Mouse (Mus musculus) small intestine, adult 2 months (tissue): ENCODE measurements around the gene Gm10401. TPM values are rescaled to one million over a fixed set of nuclear protein-coding genes. Genes with fewer than 3 reads are reported as not detected.
"Not testable (repeated sequence)": the region's sequence is repeated elsewhere in the genome, so short reads cannot be mapped to it uniquely, and the experiment has no call there.

Experiments used
- H3K27ac ChIP-seq: fragments of 200-500 bp; 2 replicates; pipeline ENCODE4 v1.5.1; 2012; ENCODE audit warnings: low read depth, low read length, control low read depth, inconsistent platforms; ENCODE audit not compliant: insufficient read depth
- H3K27me3 ChIP-seq: fragments of 200-500 bp; 2 replicates; pipeline ENCODE4 v1.6.1; 2012; ENCODE audit warnings: mild to moderate bottlenecking, moderate library complexity, low read length, inconsistent platforms; ENCODE audit not compliant: control insufficient read depth, insufficient read depth
- H3K36me3 ChIP-seq: fragments of 200-500 bp; 2 replicates; pipeline ENCODE4 v1.6.1; 2012; ENCODE audit warnings: mild to moderate bottlenecking, low read length, control low read depth, inconsistent platforms; ENCODE audit not compliant: control insufficient read depth, insufficient read depth
- H3K4me1 ChIP-seq: fragments of 200-500 bp; 2 replicates; pipeline ENCODE4 v1.6.1; 2012; ENCODE audit warnings: low read length, inconsistent platforms, mixed read lengths; ENCODE audit not compliant: control insufficient read depth, insufficient read depth, insufficient read length
- H3K4me3 ChIP-seq: fragments of 200-500 bp; 2 replicates; pipeline ENCODE4 v1.5.1; 2012; ENCODE audit warnings: low read depth, mild to moderate bottlenecking, control low read depth, inconsistent platforms, low read length, moderate library complexity
- CTCF ChIP-seq: fragments of 200-500 bp; IDR thresholded peaks from 2 replicates; pipeline ENCODE4 v1.5.1; 2012; ENCODE audit warnings: low read depth, mild to moderate bottlenecking, control low read depth, inconsistent platforms, low read length, moderate library complexity, mixed read lengths; ENCODE audit not compliant: insufficient replicate concordance, insufficient read length; ENCODE audit errors: extremely low read depth
- POLR2A ChIP-seq: fragments of 200-500 bp; IDR thresholded peaks from 2 replicates; pipeline ENCODE4 v1.6.1; 2012; ENCODE audit warnings: low read depth, mild to moderate bottlenecking, control low read depth, inconsistent platforms, low read length, moderate library complexity
- WGBS: fragments of 180-500 bp; shearing (Covaris S2); methylation state at CpG from one replicate; pipeline ENCODE4 v1.1.7; 2018; 5-methylcytosine and 5-hydroxymethylcytosine counted together
- polyA plus RNA-seq: library from polyadenylated mRNA; depleted of rRNA; stranded (reverse); fragments of >200 nt; gene quantifications from 2 replicates; pipeline ENCODE4 v1.2.3, GENCODE M21; 2012

Gm10401 gene
- polyA plus RNA-seq, 1 experiment, result not detected

DNA sequence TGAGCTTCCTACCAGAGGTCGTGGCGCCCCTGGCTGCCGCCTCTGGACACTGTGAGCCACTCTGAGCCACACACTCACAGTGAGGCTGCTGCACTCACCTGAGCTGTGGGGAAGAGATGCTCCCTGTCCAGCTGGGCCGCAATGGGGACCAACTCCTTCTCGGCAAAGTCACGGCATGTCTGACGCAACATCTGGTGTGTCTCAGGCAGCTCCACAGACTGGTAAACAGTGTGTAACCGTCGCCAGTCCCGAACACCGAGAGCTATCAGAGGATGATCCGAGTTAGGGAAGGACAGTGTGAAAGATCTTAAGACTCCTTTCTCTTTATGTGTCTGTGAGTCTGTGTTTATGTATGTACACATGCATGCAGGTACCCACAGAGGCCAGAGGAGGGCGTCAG is 19.4 kb upstream of the Gm10401 start:
- no peak for TF ChIP-seq POLR2A
- TF ChIP-seq CTCF, result no peak
- Histone ChIP-seq H3K27ac (no peak overlapping the region), H3K36me3 (peaks cover 8% of the 10 kb centered on the region; the same call in 1 of the 2 replicates), H3K27me3 (no peaks in the 10 kb centered on the region), H3K4me3 (no peak overlapping the region), H3K4me1 (peaks cover 2% of the 10 kb centered on the region; the same call in 1 of the 2 replicates)
- 86% methylated on average over 13 of the region's 13 CpGs for WGBS

- Histone ChIP-seq H3K36me3 (peaks cover 17% of the 10 kb centered on the region), H3K4me3 (no peak overlapping the region), H3K27ac (no peak overlapping the region), H3K4me1 (peaks cover 2% of the 10 kb centered on the region; the same call in 1 of the 2 replicates), H3K27me3 (no peaks in the 10 kb centered on the region)
- 89% methylated on average over 3 of the region's 3 CpGs for WGBS
- no peak for TF ChIP-seq POLR2A
- TF ChIP-seq CTCF, result no peak
Observed at GRCm38 (mm10) chr5:115116426-115116825, 18.3 kb upstream of the Gm10401 start.

GRCm38 (mm10) chr5:115114501-115114900 is 16.4 kb upstream of the Gm10401 start:
- Histone ChIP-seq H3K4me3 (no peak overlapping the region), H3K4me1 (peaks cover 1% of the 10 kb centered on the region; the same call in 1 of the 2 replicates), H3K27ac (no peak overlapping the region), H3K36me3 (peaks cover 30% of the 10 kb centered on the region), H3K27me3 (no peaks in the 10 kb centered on the region)
- WGBS, result 51% methylated on average over 8 of the region's 8 CpGs
- TF ChIP-seq CTCF, result no peak
- no peak for TF ChIP-seq POLR2A

- H3K4me3 ChIP-seq, result no peak overlapping the region
- H3K36me3 ChIP-seq, result peaks cover 31% of the 10 kb centered on the region
- no peaks in the 10 kb centered on the region for H3K4me1 ChIP-seq
- 99% methylated on average over 12 of the region's 12 CpGs for WGBS
- TF ChIP-seq CTCF (no peak), POLR2A (no peak)
- no peak overlapping the region for H3K27ac ChIP-seq
- H3K27me3 ChIP-seq, result no peaks in the 10 kb centered on the region
Observed at GRCm38 (mm10) chr5:115113244-115113643, 15.1 kb upstream of the Gm10401 start.

- WGBS, result 82% methylated on average over 8 of the region's 8 CpGs
- Histone ChIP-seq H3K4me1 (no peaks in the 10 kb centered on the region), H3K27me3 (no peaks in the 10 kb centered on the region), H3K36me3 (peaks cover 29% of the 10 kb centered on the region), H3K27ac (no peak overlapping the region), H3K4me3 (no peak overlapping the region)
- no peak for TF ChIP-seq POLR2A
Observed at GRCm38 (mm10) chr5:115111156-115111555, 13.1 kb upstream of the Gm10401 start.

- WGBS, result 96% methylated on average over 23 of the region's 23 CpGs
- H3K4me1 ChIP-seq, H3K4me3 ChIP-seq, H3K27me3 ChIP-seq, H3K27ac ChIP-seq: not testable (repeated sequence)
- peaks cover 15% of the 10 kb centered on the region for H3K36me3 ChIP-seq
Observed at GRCm38 (mm10) chr5:115103253-115103652, 5.2 kb upstream of the Gm10401 start.

GRCm38 (mm10) chr5:115102231-115102630 is 4.1 kb upstream of the Gm10401 start:
- 88% methylated on average over 2 of the region's 2 CpGs for WGBS
- no peaks in the 10 kb centered on the region for H3K4me1 ChIP-seq
- H3K27me3 ChIP-seq, result no peaks in the 10 kb centered on the region
- peaks cover 21% of the 10 kb centered on the region for H3K36me3 ChIP-seq
- H3K4me3 ChIP-seq, result no peak overlapping the region
- TF ChIP-seq CTCF, result no peak
- TF ChIP-seq POLR2A, result no peak
- H3K27ac ChIP-seq, result no peak overlapping the region

DNA sequence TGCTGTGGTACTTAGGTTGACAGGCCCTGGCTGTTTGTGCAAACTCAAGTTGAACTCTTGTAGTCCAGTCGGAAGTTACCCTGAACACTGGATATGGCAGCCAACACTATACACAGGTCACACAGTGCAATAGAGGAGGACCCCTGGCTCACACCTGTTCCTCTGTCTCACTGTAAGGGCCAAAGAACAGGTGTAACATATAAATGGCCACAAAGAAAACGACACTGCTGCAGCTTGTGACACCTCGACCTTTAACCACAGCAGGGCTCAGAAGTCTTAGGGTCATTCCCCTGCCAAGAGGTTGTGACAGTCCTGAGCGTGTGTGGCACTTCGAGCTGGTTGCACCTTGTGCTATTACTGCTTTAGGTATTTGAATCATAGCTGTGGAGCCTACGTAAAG is 2.4 kb upstream of the Gm10401 start:
- Histone ChIP-seq H3K27me3 (no peaks in the 10 kb centered on the region), H3K4me3 (no peak overlapping the region), H3K36me3 (peaks cover 37% of the 10 kb centered on the region), H3K4me1 (no peaks in the 10 kb centered on the region), H3K27ac (no peak overlapping the region)
- TF ChIP-seq CTCF (no peak), POLR2A (no peak)
- WGBS, result 62% methylated on average over 6 of the region's 6 CpGs
